Mouse (Mus musculus) layer of hippocampus, adult 8-10 months (tissue): ENCODE measurements at regions not wholly inside any gene's neighbourhood (a gene's known extent, or its start where the extent isn't known, plus 50 kb on each side); places are given as distances from the start of the nearest gene placed in this dataset.

ENCODE experiments used
- DNase-seq, 2 experiments: peaks; one replicate each; pipeline ENCODE4 v3.0.0; 2022; ENCODE audit warnings: low spot score in 2 of 2

DNA sequence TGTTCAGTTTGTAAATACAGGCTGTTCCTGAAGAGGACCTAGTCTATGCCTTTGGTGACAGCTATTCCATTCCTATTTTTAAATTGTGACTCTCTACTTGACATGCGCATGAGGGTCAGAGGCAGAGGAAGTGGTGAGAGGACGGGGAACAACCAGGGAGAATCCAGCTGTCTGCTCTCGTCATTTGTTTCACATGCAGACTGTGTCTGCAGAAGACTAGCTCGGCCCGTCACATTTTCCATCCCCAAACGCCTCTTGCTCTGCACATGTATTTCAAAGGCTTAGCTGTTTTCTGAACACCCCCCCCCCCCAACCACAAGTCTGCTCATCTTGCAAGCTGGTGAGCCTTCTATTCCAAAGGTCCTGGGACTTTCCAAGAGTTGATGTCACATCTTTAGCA is 339.4 kb downstream of the Dhx35 start:
- DNase-seq = no peak

GRCm38 (mm10) chr2:159138603-159139002 is 344.0 kb downstream of the Dhx35 start:
- DNase-seq = no peak

- no peak for DNase-seq
Observed at GRCm38 (mm10) chr2:159145980-159146379, 351.4 kb downstream of the Dhx35 start.

DNA sequence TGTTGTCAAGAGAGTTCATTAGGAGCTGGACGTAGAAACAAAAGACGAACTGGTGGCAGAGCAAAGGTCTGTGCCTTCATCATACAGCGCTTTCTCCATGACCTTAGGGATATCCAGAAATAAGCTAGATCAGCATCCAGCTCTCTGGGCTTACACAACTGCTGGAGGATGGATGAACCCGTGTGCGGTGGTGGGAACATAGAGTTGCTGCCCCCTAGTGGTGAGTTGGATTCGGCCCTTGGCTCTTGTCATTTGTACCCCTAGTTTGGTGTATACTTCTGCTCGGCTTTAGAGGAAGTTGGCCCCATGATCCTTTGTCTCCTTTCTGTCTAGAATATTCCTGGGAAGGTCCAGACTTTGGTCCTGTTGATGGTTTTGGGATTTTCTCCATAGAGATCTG is 369.4 kb downstream of the Dhx35 start:
- peak; percentile 10 to 65 for DNase-seq

DNA sequence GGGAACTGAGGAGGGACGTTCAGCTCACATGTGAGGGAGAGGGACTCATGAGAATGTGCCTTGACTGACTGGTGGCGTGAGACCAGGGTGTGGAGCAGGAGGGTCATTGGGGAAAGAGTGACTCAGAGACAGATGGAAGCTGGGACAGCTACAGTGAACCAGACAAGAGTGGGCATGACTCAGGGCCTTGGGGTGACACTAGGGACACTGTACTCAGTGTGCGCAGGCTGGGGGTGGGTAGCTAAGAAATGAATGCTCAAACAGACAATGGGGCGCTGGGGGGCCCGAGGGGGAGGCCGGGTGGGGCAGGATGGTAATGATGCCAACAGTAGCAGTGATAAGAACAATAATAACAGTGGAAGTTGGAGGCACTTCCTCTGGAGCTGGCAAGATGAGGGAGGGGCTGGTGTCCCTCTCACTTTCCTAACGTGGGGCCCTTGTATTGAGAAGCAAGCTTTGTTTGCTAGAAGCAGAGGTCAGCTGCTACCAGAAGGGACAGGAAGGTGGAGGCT is 374.0 kb downstream of the Dhx35 start:
- no peak for DNase-seq

DNA sequence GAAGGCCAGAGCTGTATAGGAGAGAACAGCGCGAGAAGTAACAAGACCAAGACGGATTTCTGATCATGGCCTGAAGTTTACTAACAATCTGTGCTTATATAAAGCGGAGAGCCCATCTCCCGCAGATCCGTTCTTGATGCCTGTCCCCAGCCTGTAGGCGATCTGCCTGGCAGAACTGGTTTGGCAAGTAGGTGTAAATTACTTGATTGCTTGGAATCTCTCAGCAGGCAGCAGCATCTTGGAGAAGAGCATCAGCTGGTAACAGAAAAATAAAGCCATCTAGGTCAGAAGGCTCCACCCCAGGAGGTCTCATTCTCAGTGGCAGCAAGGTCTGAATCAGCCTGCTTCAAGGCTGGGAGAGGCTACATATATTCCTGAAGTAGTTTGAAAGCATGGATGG is 401.5 kb downstream of the Dhx35 start:
- DNase-seq = no peak

- no peak for DNase-seq
Observed at GRCm38 (mm10) chr2:159232266-159232665, 437.7 kb downstream of the Dhx35 start.

DNA sequence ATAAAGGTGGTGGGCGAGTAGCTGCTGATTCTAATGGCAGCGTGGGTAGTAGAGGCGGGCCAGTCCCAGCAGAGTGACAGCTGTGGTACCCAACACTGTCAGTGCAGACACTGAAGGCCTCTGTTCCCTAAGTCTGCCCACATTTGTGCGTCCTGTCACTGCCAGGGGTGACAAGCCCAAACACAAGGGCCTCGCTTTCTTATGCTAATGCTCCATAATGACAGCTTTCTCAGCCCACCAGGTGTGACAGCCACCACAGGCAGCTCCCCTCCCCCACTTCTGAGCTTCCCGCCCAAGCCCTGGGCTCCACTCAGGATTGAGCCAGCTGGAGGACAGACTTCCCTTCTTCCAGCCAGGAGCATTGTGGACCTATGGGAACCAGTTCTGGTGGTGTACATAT is 440.4 kb downstream of the Dhx35 start:
- no peak for DNase-seq

DNA sequence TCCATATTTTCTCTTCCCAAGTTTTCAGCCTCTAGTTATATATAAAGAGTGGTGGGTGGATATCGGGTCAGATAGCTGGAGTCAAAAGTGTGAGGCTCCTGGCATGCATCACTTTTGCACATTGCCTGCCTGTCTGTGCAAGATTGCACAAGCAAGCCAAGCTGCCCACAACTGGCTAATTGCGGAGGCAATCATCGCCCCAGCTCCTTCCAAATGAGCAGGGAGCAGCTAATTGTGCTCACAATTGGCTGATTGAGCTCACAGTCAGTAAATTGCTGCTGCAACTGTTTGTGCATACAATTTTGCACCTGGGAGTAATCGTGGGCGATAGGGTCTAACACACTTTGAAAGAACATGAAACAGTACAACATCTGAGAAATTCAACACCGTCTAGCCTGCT is 455.5 kb downstream of the Dhx35 start:
- DNase-seq = peak; percentile 4 to 17

DNA sequence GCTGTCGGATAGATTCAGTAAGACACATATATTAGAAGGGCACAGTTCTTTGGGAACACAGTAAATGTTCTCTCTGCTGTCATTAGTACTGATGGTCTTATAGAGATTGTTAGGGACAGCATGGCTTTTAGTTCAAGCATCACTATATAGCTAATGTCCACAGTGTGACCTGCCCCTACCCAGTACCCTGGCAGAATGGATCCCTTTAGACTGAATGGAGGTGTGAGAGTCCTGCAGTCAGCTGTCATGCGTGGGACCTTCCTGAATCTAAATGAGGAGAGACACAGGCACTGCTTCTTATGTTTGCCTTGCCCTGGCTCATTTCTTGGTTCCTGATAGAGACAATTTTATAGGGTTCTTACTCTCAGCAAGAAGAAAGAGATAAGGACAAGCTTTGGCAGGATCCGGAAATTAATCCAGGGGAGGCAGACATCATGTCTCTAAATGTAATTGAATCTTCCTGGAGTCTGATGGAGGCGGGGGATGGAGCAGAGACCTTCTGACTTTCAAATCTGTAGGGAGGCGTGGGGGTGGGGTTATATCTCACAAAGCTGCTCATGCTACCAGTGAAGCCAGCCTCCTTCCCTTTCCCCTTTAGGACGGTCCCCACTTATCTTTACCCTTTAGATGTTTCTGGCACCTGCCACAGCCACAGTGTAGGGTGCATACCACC is 456.5 kb downstream of the Dhx35 start:
- no peak for DNase-seq

DNA sequence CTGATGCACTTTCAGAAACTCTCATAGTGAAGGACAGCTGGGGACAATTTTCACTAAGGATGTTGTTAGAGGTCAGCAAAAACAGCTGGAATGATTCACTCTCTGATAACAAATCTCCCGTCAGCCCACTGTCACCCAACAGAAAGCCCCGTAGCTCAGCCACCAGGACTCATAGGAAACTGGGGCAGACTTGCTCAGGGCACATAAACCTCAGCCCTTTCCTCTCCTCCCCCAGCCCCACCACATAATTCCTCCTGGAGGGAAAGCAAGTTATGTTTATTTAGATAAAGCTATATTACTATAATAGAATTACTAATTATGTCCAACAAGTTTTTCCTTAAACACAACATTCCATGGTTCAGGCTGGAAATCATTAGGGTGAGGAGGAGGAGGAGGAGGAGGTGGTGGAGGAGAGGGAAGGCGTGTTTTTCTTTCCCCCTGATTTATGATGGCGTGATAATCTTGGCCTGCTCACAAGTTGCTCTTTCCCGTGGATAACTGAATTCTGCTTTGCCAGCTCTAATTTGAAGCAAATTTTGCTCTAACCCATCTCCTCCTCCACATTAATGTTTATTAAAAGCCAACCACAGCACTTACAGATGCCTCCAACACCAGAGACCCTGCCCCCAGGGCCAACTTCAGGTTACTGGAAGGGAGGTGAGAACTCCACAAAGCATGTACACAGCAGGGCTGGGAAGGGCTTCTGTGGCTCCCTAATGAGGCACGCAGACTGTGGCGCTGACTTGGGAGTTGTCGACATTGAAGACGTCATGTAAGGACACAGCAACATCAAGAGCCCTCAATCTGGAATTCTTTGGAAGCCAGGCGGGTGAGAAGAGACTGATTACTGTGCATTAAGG is 475.8 kb downstream of the Dhx35 start:
- DNase-seq = no peak

DNA sequence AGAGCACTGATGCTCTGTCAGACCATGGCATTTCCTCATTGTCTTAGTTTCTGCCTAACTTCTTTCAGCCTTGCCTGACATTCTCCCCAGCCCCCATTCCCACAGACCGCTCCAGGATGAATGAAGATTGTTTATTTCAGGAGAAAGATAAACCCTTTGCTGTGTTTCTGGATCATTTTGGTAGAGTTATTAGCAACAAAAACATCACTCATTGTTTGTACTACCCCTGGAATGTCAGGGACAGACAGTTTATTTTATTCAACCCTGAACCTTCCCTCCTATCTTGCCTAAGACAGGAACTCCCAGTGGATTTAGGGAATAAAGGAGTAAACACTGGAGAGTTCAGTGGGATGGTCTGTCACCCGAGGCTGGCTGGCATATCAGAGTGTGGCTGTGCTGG is 484.3 kb downstream of the Dhx35 start:
- no peak for DNase-seq

DNA sequence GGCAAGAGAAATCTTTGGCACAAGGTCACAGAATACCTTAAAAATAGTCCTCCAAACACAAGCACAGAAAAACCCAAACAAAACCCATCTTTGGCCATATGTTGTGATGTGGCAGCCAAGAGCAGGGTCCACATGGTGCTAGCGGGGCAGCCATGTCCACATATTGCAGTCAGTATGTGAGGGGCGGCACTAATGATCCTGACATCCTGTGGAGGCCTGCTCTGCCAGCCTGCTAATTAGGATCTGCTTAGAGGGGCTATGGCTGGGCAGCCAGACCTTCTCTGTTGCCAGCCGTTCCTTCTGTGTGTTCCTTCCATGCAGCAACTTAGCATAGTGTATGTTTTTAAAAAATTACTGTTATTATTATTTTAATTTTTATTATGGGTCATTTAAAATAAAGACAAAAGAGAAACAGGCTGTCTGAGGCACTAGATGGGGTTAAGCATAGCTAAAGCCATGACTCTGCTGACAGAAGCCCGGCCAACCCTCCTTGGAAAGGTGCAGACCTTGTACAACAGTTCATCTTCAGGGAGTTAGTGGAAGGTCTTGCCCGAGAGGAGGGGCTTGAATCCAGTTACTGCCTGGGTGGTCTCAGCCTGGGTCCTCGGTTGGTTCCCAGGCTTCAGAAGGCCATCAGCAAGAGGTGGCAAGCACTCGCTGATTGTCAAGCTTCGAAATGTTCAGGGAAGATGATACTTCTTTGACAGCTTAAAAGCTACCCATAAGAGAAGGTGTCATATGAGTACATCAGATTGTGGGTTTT is 487.1 kb downstream of the Dhx35 start:
- DNase-seq = no peak

GRCm38 (mm10) chr2:159284100-159284499 is 489.5 kb downstream of the Dhx35 start:
- peak in 1 of 2 experiments; percentile 12 for DNase-seq

DNA sequence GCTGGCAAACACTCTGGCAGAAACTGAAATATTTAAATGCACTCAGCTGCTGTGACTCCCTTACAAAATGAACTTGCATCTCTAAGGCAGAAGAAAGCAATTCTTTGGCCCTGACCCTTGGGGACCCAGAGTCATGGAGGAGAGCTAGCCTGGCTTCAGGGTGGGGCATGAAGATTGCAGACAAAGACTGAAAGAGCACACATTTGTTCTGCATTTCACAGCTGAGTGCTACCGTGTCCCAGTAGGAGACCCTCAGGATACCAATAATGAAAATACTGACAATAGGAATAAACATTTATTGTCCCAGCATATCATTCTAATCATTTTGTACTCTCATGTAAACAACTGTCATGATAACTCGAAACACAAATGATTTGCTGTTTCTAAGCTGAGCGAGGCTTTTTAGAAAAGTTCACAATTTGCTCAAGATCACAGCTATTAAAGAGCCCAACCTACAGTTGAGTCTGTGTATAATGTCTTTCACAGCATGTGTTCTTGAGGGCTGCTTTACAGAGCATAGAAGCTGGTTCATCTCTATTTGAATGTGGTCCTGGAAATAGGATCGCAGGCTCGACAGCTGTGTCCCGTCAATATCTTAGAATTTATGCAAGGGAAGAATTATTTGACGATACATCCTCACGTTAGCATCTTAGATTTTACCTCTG is 490.1 kb downstream of the Dhx35 start:
- no peak for DNase-seq

GRCm38 (mm10) chr2:159287996-159288563 is 493.5 kb downstream of the Dhx35 start:
- DNase-seq = no peak

DNA sequence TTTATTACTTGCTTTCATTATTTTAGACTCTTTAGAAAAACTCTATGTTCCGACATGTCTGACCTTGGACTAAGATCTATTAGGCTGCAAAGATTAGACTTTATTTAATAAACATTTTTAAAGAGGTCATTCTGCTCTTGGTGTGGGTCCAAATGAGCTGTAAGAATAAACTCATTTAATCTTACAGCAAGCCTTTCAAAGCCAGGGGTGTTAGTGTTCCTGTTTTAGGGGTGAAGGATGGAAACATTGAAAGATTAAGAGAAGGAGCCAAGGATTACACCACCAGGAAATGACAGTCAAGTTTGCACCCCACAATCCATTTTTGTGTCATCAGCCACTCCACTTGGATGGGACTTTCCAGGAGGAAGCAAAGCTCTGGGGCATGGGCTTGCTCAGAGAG is 495.5 kb downstream of the Dhx35 start:
- no peak for DNase-seq

- DNase-seq = no peak
Observed at GRCm38 (mm10) chr2:159307001-159307400, 512.4 kb downstream of the Dhx35 start.

- no peak for DNase-seq
Observed at GRCm38 (mm10) chr2:159334711-159335110, 540.1 kb downstream of the Dhx35 start.

- no peak for DNase-seq
Observed at GRCm38 (mm10) chr2:159336646-159337045, 542.0 kb downstream of the Dhx35 start.
